Mouse (Mus musculus) hindbrain, postnatal 0 days (tissue): ENCODE results near the gene Dnaja4. TPM values are rescaled to one million over a fixed set of nuclear protein-coding genes. Genes with fewer than 3 reads are reported as not detected.
"Not testable (repeated sequence)": the region's sequence is repeated elsewhere in the genome, so short reads cannot be mapped to it uniquely, and the experiment has no call there.

ENCODE experiments used
- ATAC-seq: fragments of 200-750 bp; cut with Nextera tagmentation; 2 replicates; pipeline ENCODE4 v1.8.0; 2017; ENCODE audit warnings: mild to moderate bottlenecking, moderate TSS enrichment, moderate library complexity
- DNase-seq: peaks from one replicate; pipeline ENCODE4 v3.0.0-alpha.2; 2015; ENCODE audit warnings: low spot score
- H3K27ac ChIP-seq: fragments of 300-500 bp; sonication (generic); 2 replicates; pipeline ENCODE4 v1.5.1; 2014; ENCODE audit warnings: mild to moderate bottlenecking
- H3K27me3 ChIP-seq: fragments of 300-500 bp; sonication (generic); 2 replicates; pipeline ENCODE4 v1.6.1; 2014; ENCODE audit warnings: low read length, mixed read lengths; ENCODE audit not compliant: insufficient read depth
- H3K36me3 ChIP-seq: fragments of 300-500 bp; sonication (generic); 2 replicates; pipeline ENCODE4 v1.6.1; 2014; ENCODE audit warnings: low read length, mixed read lengths; ENCODE audit not compliant: insufficient read depth
- H3K4me1 ChIP-seq: fragments of 300-500 bp; sonication (generic); 2 replicates; pipeline ENCODE4 v1.6.1; 2014; ENCODE audit warnings: antibody characterized with exemption, low read length, mixed read lengths; ENCODE audit not compliant: insufficient read depth
- H3K4me2 ChIP-seq: fragments of 300-500 bp; sonication (generic); 2 replicates; pipeline ENCODE4 v1.6.1; 2014; ENCODE audit warnings: low read depth, mild to moderate bottlenecking, low read length, moderate library complexity, mixed read lengths
- H3K4me3 ChIP-seq: fragments of 300-500 bp; sonication (generic); 2 replicates; pipeline ENCODE4 v1.5.1; 2014; ENCODE audit warnings: low read length
- H3K9ac ChIP-seq: fragments of 300-500 bp; sonication (generic); replicated peaks from 2 replicates; pipeline ENCODE4 v1.6.1; 2014; ENCODE audit warnings: mild to moderate bottlenecking, low read length, moderate library complexity, mixed read lengths
- H3K9me3 ChIP-seq: fragments of 300-500 bp; sonication (generic); 2 replicates; pipeline ENCODE4 v1.6.1; 2016; ENCODE audit warnings: low read length, mixed read lengths
- CTCF ChIP-seq: IDR thresholded peaks from 2 replicates; pipeline ENCODE4 v1.5.1; 2016; ENCODE audit warnings: antibody characterized with exemption, control low read depth, low read depth
- WGBS: fragments of 180-500 bp; shearing (Covaris S2); extraction: QIAGEN DNeasy Blood & Tissue Kit; methylation state at CpG from one replicate; pipeline ENCODE4 v1.1.7; 2014; 5-methylcytosine and 5-hydroxymethylcytosine counted together
- polyA plus RNA-seq: library from polyadenylated mRNA; unstranded; fragments of >200 nt; fragmentation: Nextera tagmentation; extraction: Ambion mirVana; gene quantifications from 2 replicates; pipeline ENCODE4 v1.2.1, GENCODE M21; 2015
- total RNA-seq: library from RNA; depleted of rRNA; stranded (reverse); fragments of >200 nt; gene quantifications from 2 replicates; pipeline ENCODE4 v1.2.3, GENCODE M21; 2014

The Dnaja4 gene
- total and polyA plus RNA-seq, 2 experiments from 2014 or later, result 5.5 to 6.7 TPM

DNA sequence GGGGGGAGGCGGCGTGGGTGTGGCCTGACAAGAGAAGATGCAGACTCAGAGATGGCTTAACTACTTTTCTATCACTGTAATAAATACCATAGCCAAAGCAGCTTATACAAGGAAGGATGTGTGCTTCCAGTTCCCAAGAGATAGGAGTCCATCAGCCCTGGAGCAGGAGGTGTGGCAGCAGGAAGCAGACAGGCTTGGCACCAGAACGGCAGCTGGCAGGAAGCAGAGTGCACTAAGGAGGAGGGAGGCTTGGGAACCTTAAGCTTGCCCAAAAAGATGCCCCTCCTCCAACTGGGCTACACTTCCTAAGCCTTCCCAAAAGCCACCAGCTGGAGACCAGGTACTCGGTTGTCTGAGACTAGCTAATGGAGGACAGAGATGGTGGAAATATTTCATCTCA lies 15.8 kb upstream of the Dnaja4 start:
- H3K27me3 ChIP-seq, result no peaks in the 10 kb centered on the region
- no peaks in the 10 kb centered on the region for H3K4me1 ChIP-seq
- H3K9me3 ChIP-seq, result no peaks in the 10 kb centered on the region
- 61% methylated on average over 4 of the region's 4 CpGs for WGBS
- DNase-seq, result peak; percentile 68
- no peak overlapping the region for H3K4me2 ChIP-seq
- no peak overlapping the region for H3K27ac ChIP-seq
- no peak overlapping the region for H3K9ac ChIP-seq
- ATAC-seq, result no peak
- H3K4me3 ChIP-seq, result no peak overlapping the region
- no peak for TF ChIP-seq CTCF
- H3K36me3 ChIP-seq, result no peaks in the 10 kb centered on the region

DNA sequence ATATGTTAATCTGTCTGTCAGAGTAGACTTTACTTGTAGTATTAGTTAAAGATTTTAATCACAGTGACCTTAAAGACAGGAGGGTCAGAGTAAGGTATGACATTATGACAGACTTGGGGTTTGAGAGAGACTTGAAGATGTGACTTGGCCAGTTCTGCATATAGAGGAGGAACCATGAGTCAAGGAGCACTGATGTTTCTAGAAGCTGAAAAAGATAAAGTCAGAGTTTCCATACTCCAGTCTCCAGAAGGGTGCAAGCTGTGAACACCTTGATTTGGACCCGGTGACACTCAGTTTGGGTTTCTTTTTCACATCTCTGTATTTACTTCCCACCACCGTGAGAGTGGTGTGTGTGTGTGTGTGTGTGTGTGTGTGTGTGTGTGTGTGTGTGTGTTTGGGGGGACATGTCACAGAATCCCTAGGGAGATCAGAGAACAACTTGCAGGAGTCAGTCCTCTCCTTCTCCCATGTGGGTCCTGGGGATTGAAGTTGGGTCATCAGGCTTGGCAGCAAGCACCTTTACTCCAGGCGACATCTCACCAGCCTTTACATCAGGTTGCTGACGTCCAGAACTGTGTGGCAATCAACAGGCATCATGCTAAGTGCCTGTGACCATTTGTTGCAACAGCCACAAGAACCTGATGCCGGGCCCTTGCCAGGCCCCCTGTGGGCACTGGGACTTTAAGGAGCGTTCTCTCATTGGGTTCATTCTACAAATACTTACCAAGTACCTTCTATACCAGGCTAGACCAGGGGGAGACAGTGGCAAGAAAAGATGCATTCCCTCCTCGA lies 14.7 kb upstream of the Dnaja4 start:
- no peak overlapping the region for H3K27ac ChIP-seq
- DNase-seq (no peak), ATAC-seq (no peak)
- no peaks in the 10 kb centered on the region for H3K36me3 ChIP-seq
- H3K4me3 ChIP-seq, result no peak overlapping the region
- H3K27me3 ChIP-seq, result no peaks in the 10 kb centered on the region
- no peak overlapping the region for H3K9ac ChIP-seq
- H3K9me3 ChIP-seq, result no peaks in the 10 kb centered on the region
- 76% methylated on average over 7 of the region's 7 CpGs for WGBS
- no peak overlapping the region for H3K4me2 ChIP-seq
- TF ChIP-seq CTCF, result no peak
- no peaks in the 10 kb centered on the region for H3K4me1 ChIP-seq

DNA sequence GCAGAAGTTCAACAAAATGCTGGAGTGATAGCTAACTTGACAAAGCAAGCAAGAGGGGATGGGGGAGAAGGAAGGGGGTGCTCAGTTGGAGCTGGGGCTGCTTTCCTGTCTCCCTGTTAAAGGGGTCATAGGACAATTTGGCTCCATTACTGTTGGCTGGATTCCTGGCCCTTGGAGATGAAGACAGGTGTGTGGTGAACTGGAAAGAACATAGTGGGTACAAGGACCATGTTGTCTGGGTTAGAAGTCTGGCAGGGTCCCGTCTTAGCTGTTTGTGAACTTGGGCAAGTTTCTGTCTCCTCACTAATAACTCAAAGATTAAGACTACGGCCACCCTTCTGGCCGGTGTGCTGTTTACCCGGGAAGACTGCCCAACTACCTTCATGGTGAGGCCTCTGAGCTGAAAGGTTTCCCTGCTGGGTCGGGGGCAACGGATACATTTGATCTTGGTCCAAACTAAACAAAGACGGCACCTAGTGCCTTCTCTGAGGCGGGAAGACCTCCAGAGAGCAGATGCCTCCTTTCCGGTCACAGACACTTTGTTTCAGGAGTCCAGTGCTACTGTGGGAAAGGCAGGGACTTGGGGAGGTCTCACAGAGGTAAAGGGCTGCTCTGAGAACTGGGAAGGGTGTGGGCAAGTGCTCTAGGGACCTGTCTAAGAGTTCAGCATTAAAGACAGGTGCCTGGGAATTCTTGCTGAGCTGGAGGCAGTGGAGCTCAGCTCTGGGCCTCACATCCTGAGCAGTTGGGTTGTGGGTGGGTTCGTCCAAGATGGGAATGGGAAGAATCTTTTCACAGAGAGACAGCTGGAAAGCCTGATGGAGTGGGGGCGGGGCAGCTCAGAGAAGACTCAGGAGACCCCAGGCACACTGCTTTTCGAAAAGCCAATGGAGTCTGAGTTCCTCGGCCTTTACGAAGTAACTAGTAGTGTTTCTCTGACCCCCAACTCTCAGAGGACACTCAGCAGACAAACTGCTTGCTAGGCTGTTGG lies 11.1 kb upstream of the Dnaja4 start:
- H3K4me2 ChIP-seq, result no peak overlapping the region
- H3K9me3 ChIP-seq, result no peaks in the 10 kb centered on the region
- no peak for TF ChIP-seq CTCF
- DNase-seq, result no peak
- no peak overlapping the region for H3K4me3 ChIP-seq
- no peaks in the 10 kb centered on the region for H3K4me1 ChIP-seq
- no peaks in the 10 kb centered on the region for H3K36me3 ChIP-seq
- H3K27me3 ChIP-seq, result no peaks in the 10 kb centered on the region
- no peak overlapping the region for H3K9ac ChIP-seq
- no peak for ATAC-seq
- no peak overlapping the region for H3K27ac ChIP-seq
- 49% methylated on average over 14 of the region's 14 CpGs for WGBS

DNA sequence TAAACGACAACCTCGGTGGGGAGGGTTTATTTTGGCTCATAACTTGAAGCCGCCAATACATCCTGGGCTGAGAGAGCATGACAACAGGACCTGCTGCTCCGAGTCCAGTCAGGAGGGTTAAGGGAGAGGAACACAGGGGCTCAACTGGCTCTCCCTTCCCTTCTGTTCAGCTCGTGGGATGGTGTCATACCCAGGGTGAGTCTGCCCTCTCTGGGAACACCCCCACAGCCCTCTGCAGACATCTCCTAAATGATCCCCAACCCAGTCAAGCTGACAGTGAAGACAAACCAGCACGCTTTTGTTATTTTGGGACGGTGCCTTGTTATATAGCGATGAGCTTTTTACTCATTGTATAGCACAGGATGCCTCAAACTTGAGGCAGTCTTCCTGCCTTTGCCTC lies 9.2 kb upstream of the Dnaja4 start:
- Histone ChIP-seq H3K9me3 (no peaks in the 10 kb centered on the region), H3K4me3 (no peak overlapping the region), H3K4me1 (no peaks in the 10 kb centered on the region), H3K27me3 (no peaks in the 10 kb centered on the region), H3K27ac (no peak overlapping the region), H3K9ac (no peak overlapping the region), H3K4me2 (no peak overlapping the region), H3K36me3 (no peaks in the 10 kb centered on the region)
- no peak for TF ChIP-seq CTCF
- ATAC-seq, result no peak
- 67% methylated on average over 8 of the region's 8 CpGs for WGBS
- DNase-seq, result no peak

DNA sequence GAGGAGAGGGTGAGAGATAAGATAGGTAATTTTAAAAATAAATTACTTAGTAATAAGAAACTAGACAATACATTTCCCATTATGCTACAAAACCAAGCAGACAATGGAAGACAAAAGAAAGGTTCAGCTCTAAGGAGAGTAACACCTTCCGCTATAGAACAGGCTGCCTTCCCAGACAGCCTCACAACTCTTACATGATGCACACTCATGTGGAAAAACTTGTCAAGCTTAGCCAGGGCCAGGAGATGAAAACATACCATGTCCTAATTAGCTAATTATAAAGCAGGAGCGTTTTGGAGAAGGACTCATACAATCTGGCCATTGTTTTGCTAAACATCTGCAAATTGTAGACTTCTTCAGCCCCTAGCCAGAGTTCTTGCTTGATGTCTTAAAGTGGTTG lies 8.0 kb upstream of the Dnaja4 start:
- not testable (repeated sequence) for H3K4me2 ChIP-seq, DNase-seq, H3K4me1 ChIP-seq, H3K36me3 ChIP-seq, H3K27me3 ChIP-seq, ATAC-seq, H3K4me3 ChIP-seq, H3K27ac ChIP-seq, H3K9ac ChIP-seq, H3K9me3 ChIP-seq
- WGBS, result 51% methylated on average over 2 of the region's 2 CpGs

DNA sequence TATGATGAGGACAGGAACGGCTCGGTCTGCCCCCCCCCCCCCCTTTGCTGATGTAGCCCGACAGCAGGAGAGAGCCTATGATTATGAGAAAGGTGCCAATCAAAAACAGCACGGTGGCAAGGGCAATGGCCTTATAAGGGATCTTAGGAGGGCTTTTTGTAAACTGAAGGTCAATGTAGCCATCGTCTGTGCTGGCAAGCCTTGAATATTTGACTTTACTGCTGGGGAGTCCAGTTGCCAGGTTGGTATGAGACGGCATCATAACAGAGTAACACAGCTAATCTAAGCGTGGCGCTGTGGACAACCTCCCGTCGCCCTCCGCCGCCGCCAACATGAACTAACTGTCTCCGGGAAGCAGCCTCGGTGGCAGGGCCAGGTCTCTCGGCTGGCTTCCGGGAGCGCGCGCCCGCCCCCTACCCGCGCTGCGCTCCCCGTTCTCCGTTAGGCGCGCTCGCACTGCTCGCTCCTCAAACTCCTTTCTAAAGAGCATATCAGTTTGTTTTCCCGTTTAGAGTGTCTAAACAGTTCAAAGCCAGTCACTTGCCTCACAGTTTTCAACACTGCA lies 7.3 kb upstream of the Dnaja4 start:
- peak; percentile 44 for DNase-seq
- not testable (repeated sequence) for H3K9me3 ChIP-seq, H3K27ac ChIP-seq, H3K36me3 ChIP-seq, H3K27me3 ChIP-seq, H3K9ac ChIP-seq, ATAC-seq, H3K4me1 ChIP-seq
- Histone ChIP-seq H3K4me3 (peak overlapping the region; percentile 29), H3K4me2 (peak overlapping the region; percentile 56)
- WGBS, result 3% methylated on average over 31 of the region's 31 CpGs
